Mouse (Mus musculus) urinary bladder, postnatal 4 days (tissue): ENCODE data around the gene Polr2i.
"Not testable (repeated sequence)": the region's sequence is repeated elsewhere in the genome, so short reads cannot be mapped to it uniquely, and the experiment has no call there.

Experiments
- DNase-seq, 2 experiments: peaks; one replicate each; pipeline ENCODE4 v3.0.0; 2021 to 2022; ENCODE audit warnings: low spot score in 2 of 2

The Polr2i gene

GRCm38 (mm10) chr7:30204380-30204779 is 27.4 kb upstream of the Polr2i start:
- DNase-seq = peak in 1 of 2 experiments; percentile 18

GRCm38 (mm10) chr7:30205383-30205782 is 26.4 kb upstream of the Polr2i start:
- peak in 1 of 2 experiments; percentile 40 for DNase-seq

DNA sequence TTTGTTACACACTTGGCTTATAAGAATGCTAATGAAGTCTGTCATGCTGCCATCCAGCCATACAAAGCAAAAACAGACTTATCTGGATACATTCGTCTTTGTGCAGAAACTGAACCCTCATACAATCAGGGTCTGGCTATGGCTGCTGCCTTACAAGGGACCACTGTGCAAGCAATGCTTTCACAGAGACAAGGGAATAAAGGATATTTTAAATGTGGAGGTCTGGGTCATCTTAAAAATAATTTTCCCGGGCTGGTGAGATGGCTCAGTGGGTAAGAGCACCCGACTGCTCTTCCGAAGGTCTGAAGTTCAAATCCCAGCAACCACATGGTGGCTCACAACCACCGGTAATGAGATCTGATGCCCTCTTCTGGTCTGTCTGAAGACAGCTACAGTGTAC is 25.4 kb upstream of the Polr2i start:
- not testable (repeated sequence) for DNase-seq

- no peak for DNase-seq
Measured at GRCm38 (mm10) chr7:30211025-30211424, 20.7 kb upstream of the Polr2i start.

DNA sequence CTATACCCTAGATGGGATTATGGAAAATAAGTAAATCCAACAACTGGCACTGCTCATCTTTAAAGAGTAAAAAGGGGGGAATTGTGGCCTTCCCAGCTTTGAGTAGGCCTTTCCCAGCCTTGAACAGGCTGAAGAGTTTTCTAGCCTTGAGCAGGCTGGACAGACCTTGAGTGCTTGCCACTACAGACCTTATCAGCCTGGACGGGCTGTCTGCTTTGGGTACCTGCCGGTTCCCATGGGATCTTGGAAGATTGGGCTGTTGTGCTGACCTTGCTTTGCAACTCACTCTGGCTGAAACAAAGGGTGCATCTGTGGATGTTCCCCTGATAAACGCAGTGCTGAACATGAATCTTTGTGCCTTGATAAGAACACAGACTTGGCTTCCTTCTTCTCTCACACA is 17.9 kb upstream of the Polr2i start:
- no peak for DNase-seq

DNA sequence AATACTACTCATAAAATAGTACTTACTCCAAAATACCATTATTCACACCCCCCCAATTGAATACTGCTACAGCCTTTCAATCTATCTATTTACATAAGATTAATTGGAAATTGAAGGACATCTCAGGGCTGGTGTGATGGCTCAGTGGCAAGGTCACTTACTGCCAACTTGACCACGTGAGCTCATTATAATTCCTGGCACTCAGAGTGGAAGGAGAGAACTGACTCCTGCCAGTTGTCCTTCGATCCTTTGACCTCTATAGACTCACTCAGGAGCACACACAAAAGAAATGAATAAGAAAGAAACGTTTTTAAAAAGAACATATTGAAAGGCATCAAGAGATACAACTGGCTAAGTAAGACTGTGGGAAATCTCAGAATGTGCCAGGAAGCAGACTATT is 15.9 kb upstream of the Polr2i start:
- DNase-seq = no peak

- DNase-seq = peak in 1 of 2 experiments; percentile 81
Measured at GRCm38 (mm10) chr7:30216723-30217151, 15.0 kb upstream of the Polr2i start.

GRCm38 (mm10) chr7:30217277-30217676 is 14.5 kb upstream of the Polr2i start:
- DNase-seq = no peak

- no peak for DNase-seq
Measured at GRCm38 (mm10) chr7:30219293-30220007, 12.3 kb upstream of the Polr2i start.

DNA sequence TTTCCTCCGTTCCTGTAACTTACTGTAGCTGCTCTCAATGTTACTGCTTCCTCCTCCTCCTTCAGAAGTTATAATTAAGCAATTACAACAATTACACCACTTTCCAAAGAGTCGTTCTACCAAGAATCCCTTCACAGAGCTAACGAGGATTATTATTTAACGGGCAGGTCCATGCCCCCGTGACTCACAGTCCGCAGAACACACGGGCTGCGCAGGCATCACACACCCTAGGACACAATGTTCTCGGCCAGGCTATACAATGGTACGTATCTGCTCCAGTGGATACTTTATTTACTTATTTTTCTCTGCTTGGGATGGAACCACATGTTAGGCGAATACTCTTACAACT is 11.8 kb upstream of the Polr2i start:
- no peak for DNase-seq

GRCm38 (mm10) chr7:30221433-30221832 is 10.3 kb upstream of the Polr2i start:
- no peak for DNase-seq

DNA sequence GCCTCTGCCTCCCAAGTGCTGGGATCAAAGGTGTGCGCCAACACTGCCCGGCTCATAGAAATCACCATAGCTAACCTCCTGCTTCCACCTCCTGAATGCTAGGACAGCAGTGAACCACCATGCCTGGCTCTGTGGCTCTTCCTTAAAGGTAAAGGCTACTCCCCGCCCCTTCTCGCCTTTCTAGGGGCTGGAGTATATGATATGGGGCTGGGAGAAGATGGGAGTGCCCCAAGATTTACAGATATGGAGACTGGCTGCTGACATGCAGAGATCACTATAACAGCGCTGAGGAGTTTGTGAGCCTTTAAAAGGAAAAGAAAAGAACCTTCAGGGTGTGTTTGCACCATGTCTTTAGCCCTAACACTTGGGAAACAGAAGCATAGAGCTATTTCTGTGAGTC is 9.5 kb upstream of the Polr2i start:
- no peak for DNase-seq

DNA sequence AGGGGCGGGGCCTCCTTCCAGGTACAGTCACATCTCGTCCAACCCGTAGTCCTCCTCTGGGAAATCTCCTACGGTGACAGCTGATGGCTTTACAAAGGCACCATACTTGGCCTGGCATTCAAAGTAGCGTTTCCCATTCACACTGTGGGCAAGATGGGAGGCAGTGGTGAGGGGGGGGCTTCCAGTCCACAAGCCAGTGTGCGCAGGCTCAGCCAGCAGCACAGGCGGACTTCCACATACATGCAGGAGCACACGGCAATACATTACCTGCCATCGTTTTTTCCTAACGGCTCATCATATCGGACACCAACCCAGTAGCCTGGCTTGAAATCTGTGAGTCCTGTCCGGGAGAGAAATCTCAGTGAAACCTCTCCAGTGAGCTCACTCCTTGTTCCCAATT is 7.5 kb upstream of the Polr2i start:
- DNase-seq = no peak

GRCm38 (mm10) chr7:30231328-30231668 is 450 bp upstream of the Polr2i start:
- no peak for DNase-seq

GRCm38 (mm10) chr7:30232631-30233148 is 942 bp downstream of the Polr2i start:
- peak; percentile 55 to 75 for DNase-seq

- no peak for DNase-seq
Measured at GRCm38 (mm10) chr7:30233387-30233786, 1.6 kb downstream of the Polr2i start.

- no peak for DNase-seq
Measured at GRCm38 (mm10) chr7:30234276-30234858, 2.6 kb downstream of the Polr2i start.

- DNase-seq = no peak
Measured at GRCm38 (mm10) chr7:30235091-30235490, 3.3 kb downstream of the Polr2i start.

GRCm38 (mm10) chr7:30235625-30236024 is 3.9 kb downstream of the Polr2i start, which contains the start of gene Ovol3:
TSS of gene Ovol3 (minus strand) at chr7:30235725.
- DNase-seq = no peak

DNA sequence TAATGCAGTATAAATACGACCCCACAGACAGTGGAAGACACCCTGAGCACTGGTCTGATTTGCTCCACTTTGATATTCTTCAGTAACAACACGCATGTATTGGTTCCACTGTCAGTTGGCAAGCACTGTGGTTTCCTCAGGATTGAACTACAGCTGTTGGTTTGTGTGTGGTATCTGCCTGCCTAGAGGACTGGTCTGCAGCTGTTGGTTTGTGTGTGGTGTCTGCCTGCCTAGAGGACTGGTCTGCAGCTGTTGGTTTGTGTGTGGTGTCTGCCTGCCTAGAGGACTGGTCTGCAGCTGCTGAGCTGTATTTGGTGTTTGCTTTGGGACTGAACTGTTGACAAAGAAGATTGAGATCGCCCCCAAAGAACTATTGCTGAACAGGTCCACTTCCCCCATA is 5.6 kb downstream of the Polr2i start:
- not testable (repeated sequence) for DNase-seq

- peak in 1 of 2 experiments; percentile 33 for DNase-seq
Measured at GRCm38 (mm10) chr7:30251956-30252954, 20.5 kb downstream of the Polr2i start.

DNA sequence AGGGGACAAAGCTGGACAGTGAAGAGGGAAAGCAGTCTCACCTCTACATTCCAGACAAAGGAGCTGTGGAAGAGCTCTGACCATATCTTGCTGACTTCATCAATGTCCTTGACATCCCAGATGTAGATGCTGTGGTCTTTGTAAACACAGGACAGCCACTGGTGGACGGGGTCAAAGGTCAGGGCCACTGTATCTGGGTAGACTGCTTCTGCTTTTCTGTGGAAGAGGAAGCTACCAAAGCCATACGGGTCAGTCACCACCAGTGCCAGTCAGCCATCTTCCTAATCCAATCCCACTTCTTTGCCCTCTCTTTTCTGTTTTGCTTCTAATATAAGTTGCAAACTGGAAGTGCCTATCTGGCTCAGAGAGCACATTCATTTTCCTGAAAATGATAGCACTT is 33.3 kb downstream of the Polr2i start:
- no peak for DNase-seq
